Mouse (Mus musculus): ENCODE measurements around the gene H2al2b.
"Not testable (repeated sequence)": the region's sequence is repeated elsewhere in the genome, so short reads cannot be mapped to it uniquely, and the experiment has no call there.

H2al2b gene

DNA sequence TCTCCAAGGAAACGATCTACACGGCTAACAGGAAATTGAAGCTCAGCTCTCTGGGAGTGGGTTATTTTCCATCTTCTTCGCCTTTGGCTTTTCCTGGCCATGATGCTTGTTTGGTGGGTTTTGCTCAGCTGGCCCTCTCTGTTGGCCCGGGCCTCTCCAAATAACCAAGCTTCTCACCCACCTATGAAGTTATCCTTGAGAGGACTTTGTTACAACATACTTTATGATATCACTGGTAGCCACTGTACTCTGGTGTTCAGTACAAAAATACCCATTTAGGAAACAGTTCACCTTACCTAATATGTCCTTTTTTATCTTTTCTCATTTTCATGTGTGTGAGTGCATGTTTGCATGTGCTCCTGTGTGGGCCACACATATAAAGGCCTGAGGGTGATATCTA is at the start of gene H2al2b:
H2al2b (minus strand) TSS at position 101 of the 400 bp plus-strand sequence.
- CTCF ChIA-PET, POLR2A ChIA-PET: not testable (repeated sequence)

Measured in embryonic stem cell, embryonic (primary cell).